20 mouse cellular contexts compared by ENCODE assay signal in genomic region chr7:54068271-54068851, GRCm38 (mm10).
"Had no signal": no experiment of that assay in that cellular context is flagged by ENCODE, and none has a peak within 500 bp of the region (broad histone marks: within the 10 kb centered on the region; RNA-seq: fewer than 3 reads in every experiment).

No protein-coding gene starts in this region.

- H3K9ac ChIP-seq: intestine, embryonic 15.5 days; kidney, embryonic 15.5 days; limb, embryonic 13.5 days; liver, embryonic 12.5 days; liver, embryonic 15.5 days; lung, embryonic 15.5 days; neural tube, embryonic 13.5 days had no signal

- H3K27ac ChIP-seq: intestine, embryonic 15.5 days; kidney, embryonic 15.5 days; layer of hippocampus, adult 2 months; limb, embryonic 10.5 days; limb, embryonic 13.5 days; liver, embryonic 12.5 days; liver, embryonic 15.5 days; lung, embryonic 15.5 days; neural tube, embryonic 13.5 days had no signal

- DNase-seq: kidney, adult 11 months; kidney, adult 8-10 months; kidney, postnatal 25 days; layer of hippocampus, adult 9-11 months; liver; lung, adult 18-20 months; lung, postnatal 10 days; lung, postnatal 36 days; thymus, adult 18-20 months; thymus, postnatal 36 days had no signal

- H3K4me2 ChIP-seq: intestine, embryonic 15.5 days; kidney, embryonic 15.5 days; limb, embryonic 13.5 days; liver, embryonic 12.5 days; liver, embryonic 15.5 days; lung, embryonic 15.5 days; neural tube, embryonic 13.5 days had no signal

- H3K4me3 ChIP-seq: intestine, embryonic 15.5 days; kidney, embryonic 15.5 days; layer of hippocampus, adult 2 months; limb, embryonic 10.5 days; limb, embryonic 13.5 days; liver, embryonic 12.5 days; liver, embryonic 15.5 days; lung, embryonic 15.5 days; megakaryocyte, embryonic 14.5 days; neural tube, embryonic 13.5 days had no signal

- H3K36me3 ChIP-seq: intestine, embryonic 15.5 days; kidney, embryonic 15.5 days; limb, embryonic 10.5 days; limb, embryonic 13.5 days; liver, embryonic 12.5 days; liver, embryonic 15.5 days; lung, embryonic 15.5 days; neural tube, embryonic 13.5 days had no signal

- H3K4me1 ChIP-seq: intestine, embryonic 15.5 days; kidney, embryonic 15.5 days; limb, embryonic 10.5 days; limb, embryonic 13.5 days; liver, embryonic 12.5 days; liver, embryonic 15.5 days; lung, embryonic 15.5 days; megakaryocyte, embryonic 14.5 days; neural tube, embryonic 13.5 days had no signal

- H3K27me3 ChIP-seq: intestine, embryonic 15.5 days; kidney, embryonic 15.5 days; limb, embryonic 13.5 days; liver, embryonic 12.5 days; liver, embryonic 15.5 days; lung, embryonic 15.5 days; megakaryocyte, embryonic 14.5 days; neural tube, embryonic 13.5 days had no signal

- ATAC-seq: intestine, embryonic 15.5 days; liver, embryonic 12.5 days had no signal

- H3K9me3 ChIP-seq: intestine, embryonic 15.5 days; kidney, embryonic 15.5 days; limb, embryonic 10.5 days; limb, embryonic 13.5 days; liver, embryonic 12.5 days; liver, embryonic 15.5 days; lung, embryonic 15.5 days; megakaryocyte, embryonic 14.5 days; neural tube, embryonic 13.5 days had no signal
